Mouse (Mus musculus) hindbrain, embryonic 11.5 days (tissue): ENCODE data around the gene Ccdc191. TPM values are rescaled to one million over a fixed set of nuclear protein-coding genes. Genes with fewer than 3 reads are reported as not detected.

Source experiments
- ATAC-seq: fragments of 200-750 bp; cut with Nextera tagmentation; 2 replicates; pipeline ENCODE4 v1.8.0; 2017; ENCODE audit warnings: mild to moderate bottlenecking, moderate TSS enrichment, moderate library complexity; ENCODE audit not compliant: low FRiP score
- DNase-seq: peaks from one replicate; pipeline ENCODE4 v3.0.0-alpha.2; 2015; ENCODE audit warnings: low spot score
- H3K27ac ChIP-seq: fragments of 300-500 bp; sonication (generic); 2 replicates; pipeline ENCODE4 v1.5.1; 2014; ENCODE audit warnings: mild to moderate bottlenecking, low read depth, low read length
- H3K27me3 ChIP-seq: fragments of 300-500 bp; sonication (generic); 2 replicates; pipeline ENCODE4 v1.6.1; 2014; ENCODE audit warnings: mild to moderate bottlenecking, low read length, moderate library complexity, mixed read lengths; ENCODE audit not compliant: control insufficient read depth, insufficient read depth
- H3K36me3 ChIP-seq: fragments of 300-500 bp; sonication (generic); 2 replicates; pipeline ENCODE4 v1.6.1; 2014; ENCODE audit warnings: mild to moderate bottlenecking, low read length, moderate library complexity, mixed read lengths; ENCODE audit not compliant: control insufficient read depth, insufficient read depth
- H3K4me1 ChIP-seq: fragments of 300-500 bp; sonication (generic); replicated peaks from 2 replicates; pipeline ENCODE4 v1.6.1; 2014; ENCODE audit warnings: low read length, mixed read lengths; ENCODE audit not compliant: control insufficient read depth, insufficient read depth
- H3K4me2 ChIP-seq: fragments of 300-500 bp; sonication (generic); replicated peaks from 2 replicates; pipeline ENCODE4 v1.6.1; 2014; ENCODE audit warnings: mild to moderate bottlenecking, low read depth, low read length
- H3K4me3 ChIP-seq: fragments of 300-500 bp; sonication (generic); 2 replicates; pipeline ENCODE4 v1.5.1; 2014; ENCODE audit warnings: low read depth, low read length
- H3K9ac ChIP-seq: fragments of 300-500 bp; sonication (generic); 2 replicates; pipeline ENCODE4 v1.6.1; 2014; ENCODE audit warnings: low read depth, low read length
- H3K9me3 ChIP-seq: fragments of 300-500 bp; sonication (generic); 2 replicates; pipeline ENCODE4 v1.6.1; 2016; ENCODE audit warnings: low read length; ENCODE audit not compliant: control insufficient read depth
- WGBS: fragments of 180-500 bp; shearing (Covaris S2); extraction: QIAGEN DNeasy Blood & Tissue Kit; methylation state at CpG from one replicate; pipeline ENCODE4 v1.1.7; 2014; 5-methylcytosine and 5-hydroxymethylcytosine counted together
- polyA plus RNA-seq: library from polyadenylated mRNA; unstranded; fragments of >200 nt; fragmentation: Nextera tagmentation; extraction: Ambion mirVana; gene quantifications from 2 replicates; pipeline ENCODE4 v1.2.1, GENCODE M21; 2014

Gene Ccdc191
- polyA plus RNA-seq, 1 experiment from 2014 or later: 18.4 TPM

GRCm38 (mm10) chr16:43882329-43882728 lies 7.3 kb upstream of the Ccdc191 start:
- no peak overlapping the region for H3K4me3 ChIP-seq
- no peak overlapping the region for H3K9ac ChIP-seq
- H3K27me3 ChIP-seq: no peaks in the 10 kb centered on the region
- no peak for DNase-seq
- ATAC-seq: no peak
- 97% methylated on average over 2 of the region's 2 CpGs for WGBS
- no peaks in the 10 kb centered on the region for H3K4me1 ChIP-seq
- H3K36me3 ChIP-seq: 0 out of 2 replicates have a peak, but pooled peaks cover 2% of the 10 kb centered on the region
- no peaks in the 10 kb centered on the region for H3K9me3 ChIP-seq
- H3K27ac ChIP-seq: no peak overlapping the region
- no peak overlapping the region for H3K4me2 ChIP-seq

- H3K4me1 ChIP-seq: no peaks in the 10 kb centered on the region
- WGBS: 2% methylated on average over 9 of the region's 9 CpGs
- H3K9ac ChIP-seq: peak overlapping the region; percentile 86
- DNase-seq (no peak), ATAC-seq (peak; percentile 97)
- H3K4me3 ChIP-seq: peak overlapping the region; percentile 69
- peak overlapping the region; percentile 24; the same call in 1 of the 2 replicates for H3K27ac ChIP-seq
- H3K9me3 ChIP-seq: no peaks in the 10 kb centered on the region
- H3K27me3 ChIP-seq: no peaks in the 10 kb centered on the region
- H3K4me2 ChIP-seq: peak overlapping the region; percentile 51
- no peaks in the 10 kb centered on the region for H3K36me3 ChIP-seq
Observed at GRCm38 (mm10) chr16:43890005-43890336, 371 bp downstream of the Ccdc191 start.

- H3K27ac ChIP-seq: no peak overlapping the region
- ATAC-seq: no peak
- DNase-seq: no peak
- H3K9me3 ChIP-seq: no peaks in the 10 kb centered on the region
- H3K4me1 ChIP-seq: no peaks in the 10 kb centered on the region
- no peak overlapping the region for H3K4me2 ChIP-seq
- no peaks in the 10 kb centered on the region for H3K27me3 ChIP-seq
- WGBS: 88% methylated on average over 4 of the region's 4 CpGs
- H3K36me3 ChIP-seq: no peaks in the 10 kb centered on the region
- H3K9ac ChIP-seq: no peak overlapping the region
- no peak overlapping the region for H3K4me3 ChIP-seq
Observed at GRCm38 (mm10) chr16:43890747-43891336, 1.2 kb downstream of the Ccdc191 start.

GRCm38 (mm10) chr16:43894501-43894900 lies 4.9 kb downstream of the Ccdc191 start:
- 91% methylated on average over 8 of the region's 8 CpGs for WGBS
- ATAC-seq (no peak), DNase-seq (no peak)
- H3K4me3 ChIP-seq: no peak overlapping the region
- no peaks in the 10 kb centered on the region for H3K4me1 ChIP-seq
- H3K27me3 ChIP-seq: no peaks in the 10 kb centered on the region
- H3K27ac ChIP-seq: no peak overlapping the region
- no peaks in the 10 kb centered on the region for H3K9me3 ChIP-seq
- H3K9ac ChIP-seq: no peak overlapping the region
- H3K36me3 ChIP-seq: no peaks in the 10 kb centered on the region
- H3K4me2 ChIP-seq: no peak overlapping the region

GRCm38 (mm10) chr16:43900138-43900537 lies 10.5 kb downstream of the Ccdc191 start:
- Histone ChIP-seq H3K27ac (no peak overlapping the region), H3K4me1 (no peaks in the 10 kb centered on the region), H3K9me3 (no peaks in the 10 kb centered on the region), H3K9ac (no peak overlapping the region), H3K4me3 (no peak overlapping the region), H3K36me3 (no peaks in the 10 kb centered on the region), H3K4me2 (no peak overlapping the region), H3K27me3 (no peaks in the 10 kb centered on the region)
- ATAC-seq: no peak
- WGBS: 93% methylated on average over 4 of the region's 4 CpGs
- no peak for DNase-seq

- Histone ChIP-seq H3K36me3 (no peaks in the 10 kb centered on the region), H3K4me2 (no peak overlapping the region), H3K9ac (no peak overlapping the region), H3K27ac (no peak overlapping the region), H3K4me3 (no peak overlapping the region), H3K9me3 (no peaks in the 10 kb centered on the region), H3K27me3 (no peaks in the 10 kb centered on the region), H3K4me1 (no peaks in the 10 kb centered on the region)
- ATAC-seq (no peak), DNase-seq (no peak)
Observed at GRCm38 (mm10) chr16:43900571-43900970, 11.0 kb downstream of the Ccdc191 start.

- 84% methylated on average over 2 of the region's 2 CpGs for WGBS
- Histone ChIP-seq H3K27ac (no peak overlapping the region), H3K27me3 (no peaks in the 10 kb centered on the region)
Observed at GRCm38 (mm10) chr16:43908881-43909280, 19.3 kb downstream of the Ccdc191 start.

GRCm38 (mm10) chr16:43918867-43919266 lies 29.3 kb downstream of the Ccdc191 start:
- Histone ChIP-seq H3K4me2 (no peak overlapping the region), H3K4me1 (no peaks in the 10 kb centered on the region), H3K36me3 (no peaks in the 10 kb centered on the region), H3K9ac (no peak overlapping the region), H3K27me3 (no peaks in the 10 kb centered on the region), H3K4me3 (no peak overlapping the region), H3K9me3 (no peaks in the 10 kb centered on the region), H3K27ac (no peak overlapping the region)
- ATAC-seq (no peak), DNase-seq (no peak)
- WGBS: 93% methylated on average over 3 of the region's 3 CpGs

More at GRCm38 (mm10) chr16:43908881-43909280, 19.3 kb downstream of the Ccdc191 start:
- no peaks in the 10 kb centered on the region for H3K9me3 ChIP-seq
- H3K4me3 ChIP-seq: no peak overlapping the region
- no peak overlapping the region for H3K9ac ChIP-seq
- H3K4me1 ChIP-seq: no peaks in the 10 kb centered on the region
- ATAC-seq (no peak), DNase-seq (no peak)
- no peaks in the 10 kb centered on the region for H3K36me3 ChIP-seq
- H3K4me2 ChIP-seq: no peak overlapping the region

GRCm38 (mm10) chr16:43922024-43922423 lies 32.4 kb downstream of the Ccdc191 start:
- no peak overlapping the region for H3K9ac ChIP-seq
- no peak overlapping the region for H3K27ac ChIP-seq
- no peaks in the 10 kb centered on the region for H3K36me3 ChIP-seq
- DNase-seq (no peak), ATAC-seq (no peak)
- H3K4me1 ChIP-seq: no peaks in the 10 kb centered on the region
- no peak overlapping the region for H3K4me3 ChIP-seq
- 69% methylated on average over 2 of the region's 2 CpGs for WGBS
- H3K4me2 ChIP-seq: no peak overlapping the region
- no peaks in the 10 kb centered on the region for H3K27me3 ChIP-seq
- H3K9me3 ChIP-seq: no peaks in the 10 kb centered on the region
